8 mouse cellular contexts compared by ENCODE assay signal in genomic region chr6:126643341-126644055, GRCm38 (mm10). TPM values are rescaled to one million over a fixed set of nuclear protein-coding genes. Genes with fewer than 3 reads are reported as not detected.
A peak's percentile ranks its signal among the peaks of the same experiment; 100 is the strongest.
DNase-seq lines count a peak whose midpoint lies in the region; ATAC-seq lines count a peak whose summit lies in the region.

No protein-coding gene starts in this region.

- no peak for DNase-seq in kidney, postnatal 14 days
- peak; percentile 58 to 61 for DNase-seq in cerebellum, adult 18-20 months
- no peak for DNase-seq in spleen, postnatal 36 days (ENCODE audit: low spot score in 2 of 2)
- no peak for DNase-seq in adrenal gland, postnatal 14 days
- no peak for DNase-seq in kidney, postnatal 25 days

- H3K9me3 ChIP-seq in kidney, embryonic 14.5 days (ENCODE audit: control insufficient read depth, low read length), result no peaks in the 10 kb centered on the region
- no peaks in the 10 kb centered on the region for H3K9me3 ChIP-seq in forebrain, embryonic 12.5 days
- no peaks in the 10 kb centered on the region for H3K9me3 ChIP-seq in liver, embryonic 15.5 days (replicated peaks)

- peaks cover 26% of the 10 kb centered on the region for H3K4me1 ChIP-seq in kidney, embryonic 14.5 days (ENCODE audit: control insufficient read depth, insufficient read depth, low read length)
- peaks cover 29% of the 10 kb centered on the region for H3K4me1 ChIP-seq in forebrain, embryonic 12.5 days
- H3K4me1 ChIP-seq in liver, embryonic 15.5 days (replicated peaks), result no peaks in the 10 kb centered on the region

- no peaks in the 10 kb centered on the region for H3K36me3 ChIP-seq in kidney, embryonic 14.5 days (ENCODE audit: control insufficient read depth, insufficient read depth, low read length)
- H3K36me3 ChIP-seq in forebrain, embryonic 12.5 days (replicated peaks), result no peaks in the 10 kb centered on the region
- H3K36me3 ChIP-seq in liver, embryonic 15.5 days (replicated peaks), result no peaks in the 10 kb centered on the region

- no peak overlapping the region for H3K27ac ChIP-seq in kidney, embryonic 14.5 days (ENCODE audit: low read depth, low read length)
- H3K27ac ChIP-seq in forebrain, embryonic 12.5 days, result no peak overlapping the region
- H3K27ac ChIP-seq in liver, embryonic 15.5 days (replicated peaks), result no peak overlapping the region

- H3K4me2 ChIP-seq in kidney, embryonic 14.5 days (replicated peaks; ENCODE audit: low read depth, low read length), result peak overlapping the region; percentile 97
- H3K4me2 ChIP-seq in forebrain, embryonic 12.5 days, result peak overlapping the region; percentile 99
- peak overlapping the region; percentile 41 for H3K4me2 ChIP-seq in liver, embryonic 15.5 days

- peaks cover 51% of the 10 kb centered on the region for H3K27me3 ChIP-seq in kidney, embryonic 14.5 days (ENCODE audit: control insufficient read depth, insufficient read depth, low read length)
- H3K27me3 ChIP-seq in forebrain, embryonic 12.5 days, result peaks cover 80% of the 10 kb centered on the region
- peaks cover 68% of the 10 kb centered on the region for H3K27me3 ChIP-seq in liver, embryonic 15.5 days

- no peak for ATAC-seq in kidney, embryonic 14.5 days (ENCODE audit: low FRiP score, low TSS enrichment)
- ATAC-seq in forebrain, embryonic 12.5 days (ENCODE audit: low FRiP score), result no peak
- ATAC-seq in liver, embryonic 15.5 days (ENCODE audit: insufficient read depth), result no peak

- under 1% methylated on average over 25 of the region's 25 CpGs for WGBS in kidney, embryonic 14.5 days
- WGBS in forebrain, embryonic 12.5 days, result 2% methylated on average over 25 of the region's 25 CpGs
- under 1% methylated on average over 25 of the region's 25 CpGs for WGBS in liver, embryonic 15.5 days (ENCODE audit: insufficient replicate concordance)

- H3K4me3 ChIP-seq in kidney, embryonic 14.5 days (ENCODE audit: low read length), result peak overlapping the region; percentile 51
- peak overlapping the region; percentile 54 for H3K4me3 ChIP-seq in forebrain, embryonic 12.5 days (replicated peaks)
- H3K4me3 ChIP-seq in liver, embryonic 15.5 days (replicated peaks), result no peak overlapping the region

- H3K9ac ChIP-seq in kidney, embryonic 14.5 days (ENCODE audit: low read depth, low read length), result 0 out of 2 replicates have a peak overlapping the region, but pooled peaks have one; percentile 5
- H3K9ac ChIP-seq in forebrain, embryonic 12.5 days, result peak overlapping the region; percentile 61; the same call in 1 of the 2 replicates
- no peak overlapping the region for H3K9ac ChIP-seq in liver, embryonic 15.5 days

RNA-seq across cellular contexts. Expression of gene Kcna1, which starts 2.7 kb away (rescaled TPM):
- polyA plus RNA-seq in kidney, embryonic 14.5 days (2014; fragmentation: Nextera tagmentation; extraction: Ambion mirVana), result 0.30 and 0.66 TPM in 2 replicates
- polyA plus RNA-seq in forebrain, embryonic 12.5 days (2016; fragmentation: Nextera tagmentation; extraction: Ambion mirVana), result 0.74 and 1.5 TPM in 2 replicates
- 0.06 TPM in 1 of 2 replicates, not detected in the other for polyA plus RNA-seq in liver, embryonic 15.5 days (2015; fragmentation: Nextera tagmentation; extraction: Ambion mirVana)
- 2.8 and 3.6 TPM in 2 replicates for total RNA-seq in adrenal gland, postnatal 14 days (2021)

Comparison
In these comparisons a context has a peak if more than half of its experiments do, and no peak if none do; other contexts are left out.
1. H3K4me2 ChIP-seq: peak in every context shown above with its lines; median percentile 99 in forebrain, embryonic 12.5 days; 97 in kidney, embryonic 14.5 days; 41 in liver, embryonic 15.5 days.
2. DNase-seq: peak in cerebellum, adult 18-20 months (2 of 2); none in kidney, postnatal 14 days (single experiment), spleen, postnatal 36 days (0 of 2), adrenal gland, postnatal 14 days (single experiment) and kidney, postnatal 25 days (0 of 2).